Mouse (Mus musculus): ENCODE measurements at regions not wholly inside any gene's neighbourhood (a gene's known extent, or its start where the extent isn't known, plus 50 kb on each side); places are given as distances from the start of the nearest gene placed in this dataset.

DNA sequence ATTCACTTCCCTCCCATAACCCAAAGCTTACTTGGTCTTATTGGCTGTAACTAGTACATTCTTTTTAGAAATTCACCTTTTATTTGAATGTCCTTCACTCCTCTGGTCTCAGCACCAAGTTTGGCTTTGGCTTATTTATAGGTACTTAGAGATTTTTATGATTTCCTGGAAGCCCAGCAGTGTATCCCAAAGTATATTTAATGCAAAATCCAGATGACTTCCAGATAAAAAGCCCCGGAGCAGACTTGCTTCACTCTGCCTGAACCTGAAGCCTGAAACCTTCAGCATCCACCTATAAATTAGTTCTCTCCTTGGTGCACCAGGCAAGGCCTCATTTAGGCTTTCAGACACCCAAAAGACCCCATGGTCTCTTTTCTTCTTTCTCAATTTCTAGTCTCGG, 250.8 kb downstream of the Tle4 start:
- no peak for DNase-seq

DNA sequence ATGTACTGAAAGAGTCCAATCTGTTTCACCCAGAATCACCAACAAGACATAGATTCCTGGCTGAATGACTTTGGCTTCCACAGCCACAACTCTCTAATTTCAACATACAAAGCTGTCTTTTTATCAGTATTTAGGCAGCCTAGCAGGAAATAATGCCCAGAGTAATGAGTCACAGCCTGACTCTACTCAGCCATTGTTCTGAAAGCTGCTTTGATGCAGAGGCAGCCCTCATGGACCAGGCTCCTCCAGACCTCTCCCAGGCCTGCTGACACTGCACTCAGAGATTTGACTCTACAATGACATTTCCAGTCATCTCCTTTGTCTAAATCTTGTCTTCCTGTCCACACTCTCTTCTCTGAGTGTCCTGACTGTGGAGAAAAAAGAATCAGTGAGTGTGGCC, 250.4 kb downstream of the Tle4 start:
- no peak for DNase-seq

DNA sequence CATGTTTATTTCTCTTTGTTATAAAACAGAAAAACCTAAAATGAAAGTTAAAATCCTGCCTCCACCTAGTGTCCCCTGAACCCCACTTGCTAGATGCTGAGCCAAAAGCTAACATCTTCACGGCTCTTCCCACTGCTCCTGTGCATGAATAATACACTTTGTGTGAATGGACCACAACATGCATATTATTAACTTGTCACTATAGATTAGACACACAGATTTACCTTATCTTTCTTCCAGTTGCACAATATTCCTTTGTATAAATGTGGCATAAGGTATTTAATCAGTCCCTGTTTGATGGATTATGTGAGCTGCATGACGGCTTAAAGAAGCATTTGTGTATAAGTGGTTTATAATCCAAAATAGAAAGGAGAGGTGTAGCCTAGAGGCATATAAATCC, 248.1 kb downstream of the Tle4 start:
- no peak for DNase-seq

DNA sequence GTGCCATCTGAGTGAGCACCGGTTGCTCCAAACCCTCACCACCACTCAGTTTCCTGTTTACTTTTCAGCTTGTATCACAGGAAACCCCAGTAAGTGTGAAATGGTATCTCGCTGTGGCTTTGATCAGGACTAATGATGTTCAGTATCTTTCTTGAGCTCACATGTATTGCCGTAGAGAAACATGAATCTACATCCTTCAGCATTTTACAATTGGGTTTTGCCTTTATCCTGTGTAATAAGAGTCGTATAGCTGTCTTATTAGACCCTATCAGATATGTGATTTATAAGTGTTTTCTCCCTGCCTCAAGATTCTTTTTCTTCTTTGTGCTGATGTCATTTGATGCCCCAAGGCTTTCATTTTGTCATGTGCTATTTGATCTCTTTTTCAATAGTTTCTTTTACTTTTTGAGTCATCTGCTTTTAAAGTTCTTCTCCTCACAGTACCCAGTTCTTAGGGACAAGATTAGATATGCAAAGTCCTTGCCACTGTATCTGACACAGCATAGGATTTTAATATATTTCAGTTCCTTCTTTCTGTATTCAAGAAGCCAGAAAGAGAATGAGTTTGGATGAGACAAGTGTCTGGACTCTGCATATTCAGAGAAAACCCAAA, 246.0 kb downstream of the Tle4 start:
- DNase-seq: no peak

- DNase-seq: no peak
Measured at GRCm38 (mm10) chr19:14352551-14352950, 245.3 kb downstream of the Tle4 start.

GRCm38 (mm10) chr19:14353151-14353550, 244.7 kb downstream of the Tle4 start:
- DNase-seq: no peak

GRCm38 (mm10) chr19:14355128-14355527, 242.7 kb downstream of the Tle4 start:
- no peak for DNase-seq

DNA sequence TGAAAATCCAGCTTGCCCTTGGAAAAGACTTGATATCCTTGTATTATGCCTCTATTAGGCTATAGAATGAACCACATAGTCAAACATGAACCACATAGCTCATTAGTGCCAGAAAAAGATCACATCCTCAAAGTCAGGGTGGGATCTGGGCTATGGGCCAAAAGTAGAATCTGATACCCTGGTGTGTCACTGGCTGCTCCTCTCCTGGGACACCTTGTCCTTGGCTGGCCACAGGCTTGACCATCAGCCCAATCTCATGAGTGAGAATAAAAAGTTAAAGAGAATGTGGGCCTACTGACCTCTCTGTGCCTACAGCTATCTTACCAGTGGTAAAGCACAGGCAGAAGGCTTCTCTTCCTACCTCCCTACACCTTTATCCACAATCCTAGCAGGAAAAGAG, 241.9 kb downstream of the Tle4 start:
- no peak for DNase-seq

DNA sequence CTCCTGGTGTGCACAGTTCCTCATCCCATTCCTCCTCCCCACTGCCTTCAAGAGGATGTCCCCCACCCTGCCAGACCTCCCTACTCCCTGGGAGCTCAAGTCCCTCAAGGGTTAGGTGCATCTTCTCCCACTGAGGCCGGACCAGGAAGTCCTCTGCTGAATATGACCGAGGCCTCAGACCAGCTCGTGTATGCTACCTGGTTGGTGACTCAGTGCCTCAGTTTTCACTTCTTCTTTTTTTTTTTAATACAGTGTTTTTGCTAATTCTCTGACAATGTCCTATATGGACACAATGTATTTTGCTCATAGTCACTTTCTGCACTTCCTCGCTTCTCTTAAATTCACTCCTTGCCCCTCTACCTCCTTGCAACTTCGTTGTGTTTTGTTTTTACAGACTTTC, 237.2 kb downstream of the Tle4 start:
- no peak for DNase-seq

DNA sequence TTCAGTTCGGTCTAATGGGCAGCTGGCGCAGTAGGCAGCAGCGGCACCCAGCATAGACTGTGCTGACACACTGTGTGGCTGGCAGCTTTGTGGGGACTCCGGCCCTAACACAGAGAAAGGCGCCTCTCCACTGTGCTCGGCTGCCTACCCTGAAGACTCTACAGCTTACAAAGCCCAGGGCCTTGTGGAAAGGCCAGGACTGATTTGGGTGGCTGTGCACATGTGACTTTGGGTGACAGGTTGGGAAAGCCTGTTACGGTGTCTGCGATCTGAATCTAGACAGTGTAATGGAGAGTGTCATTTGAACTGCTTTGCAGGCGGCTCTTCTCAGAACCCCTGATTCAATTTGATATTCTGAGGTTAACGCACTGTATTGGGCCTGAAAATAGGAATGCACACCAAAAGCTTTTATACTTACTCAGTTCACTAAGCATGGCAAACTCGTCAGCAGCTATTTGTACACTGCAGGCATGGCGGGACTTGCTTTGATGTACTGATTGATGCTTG, 228.7 kb downstream of the Tle4 start:
- DNase-seq: no peak

GRCm38 (mm10) chr19:14371360-14371759, 226.5 kb downstream of the Tle4 start:
- DNase-seq: no peak

DNA sequence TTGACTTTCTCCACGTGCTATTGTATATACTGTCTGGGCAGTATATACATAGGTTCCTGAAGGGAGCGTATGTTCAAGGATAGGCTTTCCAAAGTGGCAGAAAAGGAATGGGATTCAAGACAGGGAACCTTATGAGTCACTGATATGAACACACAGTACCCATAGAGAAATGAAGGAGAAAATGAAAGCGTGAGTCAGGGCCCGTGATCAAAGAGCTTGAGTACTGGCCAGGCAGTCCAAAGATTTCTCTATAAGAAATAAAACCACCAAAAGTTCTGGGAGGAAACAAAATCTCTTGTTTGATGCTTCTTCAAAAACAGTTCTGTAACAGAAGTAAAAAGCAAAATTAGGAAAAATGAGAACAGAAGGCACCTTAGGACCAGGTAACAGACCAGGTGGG, 223.9 kb downstream of the Tle4 start:
- DNase-seq: no peak

- DNase-seq: no peak
Measured at GRCm38 (mm10) chr19:14380898-14381297, 217.0 kb downstream of the Tle4 start.

DNA sequence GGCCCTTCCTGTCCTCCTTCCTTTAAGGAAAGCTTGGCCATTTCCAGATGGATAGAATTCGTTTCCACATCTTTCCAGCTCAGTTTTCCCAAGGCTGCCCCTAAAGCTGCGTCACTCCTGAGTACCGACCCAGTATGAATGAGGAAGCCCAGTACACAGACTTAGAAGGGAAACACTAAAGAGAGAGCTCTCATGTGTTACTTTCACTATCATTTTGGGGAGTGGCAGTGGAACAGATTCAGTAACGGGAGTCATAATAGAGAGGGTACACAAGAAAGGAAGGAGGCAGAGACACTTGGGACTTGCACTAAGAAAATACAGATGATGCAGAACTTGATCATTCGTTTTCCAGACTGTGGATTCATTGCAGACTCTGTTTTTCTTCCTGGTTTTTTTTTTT, 210.1 kb downstream of the Tle4 start:
- no peak for DNase-seq

DNA sequence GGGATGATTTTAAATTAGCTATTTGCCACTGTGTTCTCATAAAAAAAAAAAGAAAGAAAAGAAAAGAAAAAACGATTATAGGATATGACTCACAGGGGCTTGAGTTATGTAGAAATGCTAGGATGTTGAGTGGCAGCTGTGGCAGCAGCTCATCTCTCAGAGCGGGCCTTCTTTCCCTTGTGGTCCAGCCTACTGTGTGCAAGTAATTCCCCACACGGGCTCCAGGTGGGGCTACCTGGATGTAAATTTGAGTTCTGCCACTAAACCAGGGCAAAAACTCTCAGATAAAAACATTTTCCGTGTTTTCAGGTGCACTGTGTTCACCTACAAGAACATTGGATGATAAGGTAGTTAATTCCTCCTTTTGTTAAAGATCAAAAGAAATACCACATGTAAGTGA, 209.3 kb downstream of the Tle4 start:
- DNase-seq: no peak

DNA sequence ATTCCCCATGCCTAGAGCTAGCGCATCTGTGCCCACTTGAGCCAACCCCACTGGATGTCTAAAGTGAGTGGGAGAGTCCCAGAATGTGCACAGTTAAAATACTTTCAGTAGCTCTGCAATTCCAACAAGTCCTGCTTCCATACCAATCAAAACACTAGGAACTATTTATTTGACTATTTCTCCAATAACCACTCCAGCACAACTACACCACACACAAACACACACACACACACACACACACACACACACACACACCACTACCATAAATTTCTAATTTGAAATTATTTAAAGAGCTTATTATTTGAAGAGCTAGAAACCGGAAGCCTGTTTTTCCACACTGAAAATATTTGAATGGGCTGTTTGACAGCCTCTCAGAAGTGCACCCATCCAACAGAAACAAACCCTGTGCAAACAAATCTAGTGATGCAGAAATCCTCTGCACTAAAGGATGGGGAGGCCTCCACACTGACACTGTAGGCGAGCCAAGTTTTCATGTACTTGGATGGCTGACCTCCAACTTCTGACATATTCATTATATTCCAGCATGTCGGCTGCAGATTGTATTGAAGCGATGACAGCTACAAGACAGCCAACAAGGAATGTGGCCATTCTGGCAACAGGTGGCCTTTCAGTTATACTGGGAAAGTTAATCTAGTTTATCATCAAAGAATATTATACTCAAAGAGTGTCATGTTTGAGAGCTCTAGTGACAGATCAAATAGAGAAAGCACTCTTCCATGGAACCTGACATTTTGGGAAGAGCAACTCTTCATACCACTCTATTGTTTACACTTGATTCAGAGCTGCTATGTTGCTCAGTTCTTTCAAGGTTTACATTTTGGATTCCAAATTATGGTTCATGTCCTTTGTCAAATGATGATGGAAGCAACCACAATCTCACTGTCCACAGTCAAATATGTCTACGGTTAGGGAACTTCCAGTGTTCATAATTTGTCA, 207.7 kb downstream of the Tle4 start:
- DNase-seq: peak; percentile 1

GRCm38 (mm10) chr19:14390914-14391313, 206.9 kb downstream of the Tle4 start:
- DNase-seq: no peak
